Mouse (Mus musculus) heart, embryonic 16.5 days (tissue): Measurements from ENCODE around the gene Rxra. TPM values are rescaled to one million over a fixed set of nuclear protein-coding genes. Genes with fewer than 3 reads are reported as not detected.

Experiments used
- ATAC-seq: fragments of 200-750 bp; cut with Nextera tagmentation; replicated peaks from 2 replicates; pipeline ENCODE4 v1.8.0; 2017; ENCODE audit warnings: moderate number of reproducible peaks; ENCODE audit not compliant: insufficient read depth, low FRiP score; ENCODE audit errors: extremely low read depth
- H3K27ac ChIP-seq: fragments of 300-500 bp; sonication (generic); 2 replicates; pipeline ENCODE4 v1.5.1; 2014; ENCODE audit warnings: mild to moderate bottlenecking, low read length, control low read depth, moderate library complexity
- H3K27me3 ChIP-seq: fragments of 300-500 bp; sonication (generic); 2 replicates; pipeline ENCODE4 v1.6.1; 2014; ENCODE audit warnings: low read length, mixed read lengths; ENCODE audit not compliant: control insufficient read depth, insufficient read depth
- H3K36me3 ChIP-seq: fragments of 300-500 bp; sonication (generic); 2 replicates; pipeline ENCODE4 v1.6.1; 2014; ENCODE audit not compliant: control insufficient read depth, insufficient read depth
- H3K4me1 ChIP-seq: fragments of 300-500 bp; sonication (generic); 2 replicates; pipeline ENCODE4 v1.6.1; 2014; ENCODE audit warnings: low read length, mixed read lengths; ENCODE audit not compliant: control insufficient read depth, insufficient read depth
- H3K4me2 ChIP-seq: fragments of 300-500 bp; sonication (generic); 2 replicates; pipeline ENCODE4 v1.6.1; 2014; ENCODE audit warnings: low read depth, mild to moderate bottlenecking, control low read depth, low read length
- H3K4me3 ChIP-seq: fragments of 300-500 bp; sonication (generic); 2 replicates; pipeline ENCODE4 v1.5.1; 2014; ENCODE audit warnings: mild to moderate bottlenecking, control low read depth, low read length
- H3K9ac ChIP-seq: fragments of 300-500 bp; sonication (generic); 2 replicates; pipeline ENCODE4 v1.6.1; 2014; ENCODE audit warnings: low read length, control low read depth
- H3K9me3 ChIP-seq: fragments of 300-500 bp; sonication (generic); replicated peaks from 2 replicates; pipeline ENCODE4 v1.6.1; 2016; ENCODE audit warnings: low read length; ENCODE audit not compliant: control insufficient read depth
- WGBS: fragments of 180-500 bp; shearing (Covaris S2); extraction: QIAGEN DNeasy Blood & Tissue Kit; methylation state at CpG from one replicate; pipeline ENCODE4 v1.1.7; 2014; 5-methylcytosine and 5-hydroxymethylcytosine counted together
- polyA plus RNA-seq: library from polyadenylated mRNA; unstranded; fragments of >200 nt; fragmentation: Nextera tagmentation; extraction: Ambion mirVana; gene quantifications from 2 replicates; pipeline ENCODE4 v1.2.1, GENCODE M21; 2015

The Rxra gene
- polyA plus RNA-seq, 1 experiment from 2014 or later = 6.6 TPM

DNA sequence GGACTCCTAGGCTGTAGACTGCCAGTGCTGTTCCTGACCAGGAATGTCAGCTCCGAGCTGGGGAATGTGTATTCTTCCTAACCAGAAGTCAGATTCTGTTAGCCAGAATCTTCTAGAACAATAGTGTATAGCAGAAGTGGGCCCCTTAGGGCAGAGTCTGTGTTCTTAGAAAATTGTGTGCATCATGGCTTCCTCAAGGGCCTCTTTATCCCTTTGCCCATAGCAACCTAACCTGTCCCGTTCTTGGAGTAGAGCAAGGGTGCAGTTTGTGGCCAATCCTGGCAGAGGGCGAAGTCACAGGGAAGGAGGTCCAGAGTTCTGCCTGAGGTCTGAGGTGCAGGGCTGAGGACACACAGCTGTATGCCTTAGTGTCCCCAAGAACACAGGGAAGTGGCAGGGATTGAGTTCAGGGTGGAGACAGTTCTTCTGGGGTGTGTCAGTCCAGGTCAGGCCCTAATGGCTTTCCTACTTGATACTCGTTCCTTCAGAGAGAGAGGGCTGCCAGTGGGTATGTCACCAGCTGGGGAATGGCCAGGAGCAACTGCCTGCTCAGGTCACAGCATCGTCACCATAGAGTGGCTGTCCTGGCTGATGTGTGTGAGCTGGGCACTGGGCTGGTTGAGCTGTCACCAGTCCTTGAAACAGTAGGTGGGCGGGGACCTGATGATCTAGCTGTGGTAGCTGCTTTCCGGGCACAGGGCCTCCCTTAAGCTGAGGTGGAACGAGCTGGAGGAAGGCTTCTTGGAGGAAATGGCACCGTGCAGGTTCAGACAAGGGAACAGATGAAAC lies 27.8 kb downstream of the Rxra start:
- Histone ChIP-seq H3K36me3 (no peaks in the 10 kb centered on the region), H3K9ac (peak overlapping the region; percentile 7; the same call in 1 of the 2 replicates), H3K4me1 (peaks cover 61% of the 10 kb centered on the region), H3K27me3 (no peaks in the 10 kb centered on the region), H3K4me3 (no peak overlapping the region), H3K9me3 (no peaks in the 10 kb centered on the region), H3K4me2 (no peak overlapping the region), H3K27ac (peak overlapping the region; percentile 62; the same call in 1 of the 2 replicates)
- no peak for ATAC-seq
- 43% methylated on average over 9 of the region's 9 CpGs for WGBS

- H3K4me3 ChIP-seq = no peak overlapping the region
- no peaks in the 10 kb centered on the region for H3K9me3 ChIP-seq
- peak overlapping the region; percentile 62; the same call in 1 of the 2 replicates for H3K27ac ChIP-seq
- 71% methylated on average over 3 of the region's 3 CpGs for WGBS
- no peaks in the 10 kb centered on the region for H3K27me3 ChIP-seq
- H3K4me1 ChIP-seq = peaks cover 56% of the 10 kb centered on the region
- no peak overlapping the region for H3K4me2 ChIP-seq
- 0 out of 2 replicates have a peak overlapping the region, but pooled peaks have one; percentile 7 for H3K9ac ChIP-seq
- H3K36me3 ChIP-seq = no peaks in the 10 kb centered on the region
- ATAC-seq = no peak
These were observed 28.4 kb downstream of the Rxra start for GRCm38 (mm10) chr2:27704641-27705040.

GRCm38 (mm10) chr2:27710871-27711382 lies 34.7 kb downstream of the Rxra start:
- H3K4me3 ChIP-seq = no peak overlapping the region
- 0 out of 2 replicates have a peak overlapping the region, but pooled peaks have one; percentile 3 for H3K9ac ChIP-seq
- H3K4me2 ChIP-seq = no peak overlapping the region
- H3K4me1 ChIP-seq = peaks cover 58% of the 10 kb centered on the region
- no peaks in the 10 kb centered on the region for H3K27me3 ChIP-seq
- no peak for ATAC-seq
- no peaks in the 10 kb centered on the region for H3K9me3 ChIP-seq
- H3K36me3 ChIP-seq = no peaks in the 10 kb centered on the region
- 29% methylated on average over 3 of the region's 3 CpGs for WGBS
- H3K27ac ChIP-seq = no peak overlapping the region

DNA sequence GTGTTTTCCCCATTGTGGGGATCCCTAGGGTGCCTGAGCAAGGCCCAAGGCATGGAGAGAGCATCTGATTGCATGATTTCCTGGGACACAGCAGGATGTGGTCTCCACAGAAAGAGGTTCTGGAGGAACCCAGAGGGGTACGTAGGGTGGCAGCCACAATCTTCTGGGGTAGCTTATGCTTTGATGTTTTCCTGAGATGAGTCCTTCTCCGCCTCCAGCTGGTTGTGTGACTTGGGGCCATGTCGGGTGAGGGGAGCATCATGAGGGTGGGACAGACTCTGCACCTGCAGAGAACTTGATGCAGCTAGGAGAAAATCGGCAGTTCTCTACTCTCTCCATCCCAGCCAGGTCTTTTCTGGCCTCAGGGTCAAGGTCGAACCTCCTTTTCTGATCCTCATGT lies 36.4 kb downstream of the Rxra start:
- Histone ChIP-seq H3K27ac (peak overlapping the region; percentile 41; the same call in 1 of the 2 replicates), H3K9ac (no peak overlapping the region), H3K4me1 (peaks cover 71% of the 10 kb centered on the region), H3K4me2 (no peak overlapping the region), H3K36me3 (no peaks in the 10 kb centered on the region), H3K27me3 (no peaks in the 10 kb centered on the region), H3K4me3 (no peak overlapping the region), H3K9me3 (no peaks in the 10 kb centered on the region)
- ATAC-seq = 0 out of 2 replicates have a peak, but pooled peaks have one; percentile 4
- 72% methylated on average over 5 of the region's 5 CpGs for WGBS

- Histone ChIP-seq H3K27ac (peak overlapping the region; percentile 41; the same call in 1 of the 2 replicates), H3K36me3 (no peaks in the 10 kb centered on the region), H3K9me3 (no peaks in the 10 kb centered on the region), H3K9ac (no peak overlapping the region), H3K4me2 (peak overlapping the region; percentile 10; the same call in 1 of the 2 replicates), H3K27me3 (no peaks in the 10 kb centered on the region), H3K4me3 (no peak overlapping the region), H3K4me1 (peaks cover 79% of the 10 kb centered on the region)
- 83% methylated on average over 3 of the region's 3 CpGs for WGBS
- no peak for ATAC-seq
These were observed 37.1 kb downstream of the Rxra start for GRCm38 (mm10) chr2:27713378-27713777.

- Histone ChIP-seq H3K27me3 (no peaks in the 10 kb centered on the region), H3K4me2 (no peak overlapping the region), H3K27ac (no peak overlapping the region), H3K9me3 (no peaks in the 10 kb centered on the region), H3K4me3 (no peak overlapping the region), H3K9ac (no peak overlapping the region), H3K4me1 (peaks cover 86% of the 10 kb centered on the region), H3K36me3 (no peaks in the 10 kb centered on the region)
- 92% methylated on average over 5 of the region's 5 CpGs for WGBS
- ATAC-seq = no peak
These were observed 37.9 kb downstream of the Rxra start for GRCm38 (mm10) chr2:27714131-27714530.

DNA sequence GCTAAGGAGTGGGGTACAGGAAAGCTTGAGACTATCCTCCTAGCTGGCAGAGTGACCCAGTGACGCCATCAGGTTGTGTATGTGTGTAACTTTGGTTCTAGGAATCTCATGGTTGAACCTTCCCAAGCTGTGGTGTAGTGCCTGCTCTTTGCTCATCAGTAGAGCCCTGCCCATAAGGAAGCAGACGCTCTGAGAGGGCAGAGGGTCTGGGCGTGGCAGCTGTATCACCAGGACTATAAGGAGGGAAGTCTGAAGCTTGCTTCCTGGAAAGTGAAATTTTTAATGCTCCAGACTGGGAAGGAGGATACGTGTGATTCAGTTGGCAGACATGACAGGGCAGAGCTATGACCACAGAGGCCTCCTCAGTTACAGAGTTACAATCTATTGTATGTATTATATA lies 39.0 kb downstream of the Rxra start:
- H3K4me2 ChIP-seq = no peak overlapping the region
- H3K9me3 ChIP-seq = no peaks in the 10 kb centered on the region
- H3K9ac ChIP-seq = no peak overlapping the region
- H3K4me1 ChIP-seq = peaks cover 88% of the 10 kb centered on the region
- no peaks in the 10 kb centered on the region for H3K36me3 ChIP-seq
- 59% methylated on average over 4 of the region's 4 CpGs for WGBS
- H3K27me3 ChIP-seq = no peaks in the 10 kb centered on the region
- ATAC-seq = no peak
- no peak overlapping the region for H3K27ac ChIP-seq
- H3K4me3 ChIP-seq = no peak overlapping the region

GRCm38 (mm10) chr2:27716339-27716738 lies 40.1 kb downstream of the Rxra start:
- Histone ChIP-seq H3K9me3 (no peaks in the 10 kb centered on the region), H3K36me3 (no peaks in the 10 kb centered on the region), H3K9ac (no peak overlapping the region; the same call in 1 of the 2 replicates), H3K4me1 (peaks cover 77% of the 10 kb centered on the region), H3K4me3 (no peak overlapping the region), H3K27me3 (no peaks in the 10 kb centered on the region), H3K27ac (peak overlapping the region; percentile 35; the same call in 1 of the 2 replicates), H3K4me2 (no peak overlapping the region)
- 66% methylated on average over 3 of the region's 3 CpGs for WGBS
- no peak for ATAC-seq

GRCm38 (mm10) chr2:27718191-27718590 lies 42.0 kb downstream of the Rxra start:
- Histone ChIP-seq H3K9me3 (no peaks in the 10 kb centered on the region), H3K4me1 (peaks cover 63% of the 10 kb centered on the region), H3K4me2 (no peak overlapping the region), H3K27me3 (no peaks in the 10 kb centered on the region), H3K4me3 (no peak overlapping the region), H3K27ac (0 out of 2 replicates have a peak overlapping the region, but pooled peaks have one; percentile 5), H3K36me3 (no peaks in the 10 kb centered on the region), H3K9ac (no peak overlapping the region)
- ATAC-seq = peak; percentile 83
